Mouse (Mus musculus): Measurements from ENCODE around the gene Slc44a4.
"Not testable (repeated sequence)": the region's sequence is repeated elsewhere in the genome, so short reads cannot be mapped to it uniquely, and the experiment has no call there.

Gene Slc44a4

DNA sequence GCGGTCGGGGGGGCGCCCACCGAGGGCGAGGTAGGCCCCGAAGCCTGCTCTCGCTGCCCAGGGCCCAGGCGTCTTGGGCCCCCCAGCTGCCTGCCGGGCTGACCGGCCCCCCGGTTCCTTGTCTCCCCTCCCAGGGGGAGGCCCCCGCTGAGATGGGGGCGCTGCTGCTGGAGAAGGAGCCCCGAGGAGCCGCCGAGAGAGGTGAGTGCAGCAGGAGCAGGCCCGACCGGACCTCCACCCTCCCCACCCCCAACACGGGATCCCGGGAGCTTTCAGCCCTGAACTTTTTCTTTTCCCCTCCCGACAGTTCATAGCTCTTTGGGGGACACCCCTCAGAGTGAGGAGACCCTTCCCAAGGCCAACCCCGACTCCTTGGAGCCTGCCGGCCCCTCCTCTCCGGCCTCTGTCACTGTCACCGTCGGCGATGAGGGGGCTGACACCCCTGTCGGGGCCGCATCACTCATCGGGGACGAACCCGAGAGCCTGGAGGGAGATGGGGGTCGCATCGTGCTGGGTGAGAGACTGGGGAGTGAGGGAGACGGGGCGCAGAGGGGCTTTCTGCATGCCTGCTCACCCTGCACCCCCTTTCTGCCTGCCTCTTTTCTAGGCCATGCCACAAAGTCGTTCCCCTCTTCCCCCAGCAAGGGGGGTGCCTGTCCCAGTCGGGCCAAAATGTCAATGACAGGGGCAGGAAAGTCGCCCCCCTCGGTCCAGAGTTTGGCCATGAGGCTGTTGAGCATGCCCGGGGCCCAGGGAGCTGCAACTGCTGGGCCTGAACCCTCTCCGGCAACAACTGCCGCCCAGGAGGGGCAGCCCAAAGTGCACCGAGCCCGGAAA is 15.0 kb upstream of the Slc44a4 start:
- DNase-seq (ENCODE audit: low read depth): peak; percentile 53

DNA sequence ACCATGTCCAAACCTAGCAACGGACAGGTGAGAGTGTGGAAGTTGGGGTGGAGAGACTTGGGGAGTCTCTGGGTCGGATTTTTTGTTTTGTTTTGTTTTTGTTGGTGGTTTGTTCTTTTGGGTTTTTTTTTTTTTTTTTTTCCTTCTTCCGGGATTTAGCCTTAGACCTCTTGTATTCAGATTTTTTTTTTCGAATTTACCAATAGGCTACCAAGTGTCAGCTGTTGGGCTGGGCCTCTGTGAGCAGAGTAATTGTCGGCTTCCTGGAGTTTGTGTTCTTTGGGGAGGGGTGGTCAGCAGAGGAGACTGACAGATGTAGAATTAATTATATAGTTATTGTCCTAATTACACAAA is 14.4 kb upstream of the Slc44a4 start:
- peak; percentile 73 for DNase-seq (ENCODE audit: low read depth)

DNA sequence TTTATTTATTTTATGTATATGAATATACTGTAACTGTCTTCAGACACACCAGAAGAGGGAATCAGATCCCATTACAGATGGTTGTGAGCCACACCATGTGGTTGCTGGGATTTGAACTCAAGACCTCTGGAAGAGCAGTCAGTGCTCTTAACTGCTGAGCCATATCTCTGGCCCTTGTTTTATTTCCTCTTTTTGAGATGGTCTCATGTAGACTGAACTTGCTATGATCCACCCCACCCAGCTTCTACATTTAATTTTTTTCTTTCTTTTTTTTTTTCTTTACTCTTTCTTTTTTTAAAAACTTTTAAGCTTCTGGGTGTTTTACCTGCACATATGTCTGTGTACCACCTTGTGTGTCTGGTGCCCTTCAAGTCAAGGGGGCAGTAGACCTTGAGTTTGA is 13.4 kb upstream of the Slc44a4 start:
- DNase-seq (ENCODE audit: low read depth): not testable (repeated sequence)

DNA sequence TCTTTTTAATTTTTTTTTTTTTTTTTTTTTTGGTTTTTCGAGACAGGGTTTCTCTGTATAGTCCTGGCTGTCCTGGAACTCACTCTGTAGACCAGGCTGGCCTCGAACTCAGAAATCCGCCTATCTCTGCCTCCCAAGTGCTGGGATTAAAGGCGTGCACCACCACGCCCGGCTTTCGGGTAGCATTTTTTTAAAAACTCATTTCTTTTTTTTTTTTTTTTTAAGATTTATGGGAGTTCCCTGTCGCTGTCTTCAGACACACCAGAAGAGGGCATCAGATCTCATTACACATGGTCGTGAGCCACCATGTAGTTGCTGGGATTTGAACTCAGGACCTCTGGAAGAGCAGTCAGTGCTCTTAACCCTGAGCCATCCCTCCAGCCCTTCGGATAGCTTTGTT is 12.3 kb upstream of the Slc44a4 start:
- not testable (repeated sequence) for DNase-seq (ENCODE audit: low read depth)

DNA sequence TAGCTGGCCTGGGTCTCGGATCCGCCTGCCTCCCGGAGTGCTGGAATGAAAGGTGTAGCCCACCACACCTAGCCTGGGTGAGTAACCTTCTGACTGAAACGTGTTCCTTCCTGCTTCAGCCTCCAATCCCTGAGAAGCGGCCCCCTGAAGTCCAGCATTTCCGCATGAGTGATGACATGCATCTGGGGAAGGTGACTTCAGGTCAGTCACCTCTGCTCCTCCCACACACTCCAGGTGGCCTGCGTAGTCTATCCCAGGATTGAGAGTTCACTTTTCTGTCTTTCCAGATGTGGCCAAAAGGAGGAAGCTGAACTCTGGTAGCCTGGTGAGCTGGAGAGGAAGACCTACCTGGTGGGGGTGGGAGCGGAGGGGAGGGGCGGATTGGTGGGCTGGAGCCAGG is 11.4 kb upstream of the Slc44a4 start:
- no peak for DNase-seq (ENCODE audit: low read depth)

DNA sequence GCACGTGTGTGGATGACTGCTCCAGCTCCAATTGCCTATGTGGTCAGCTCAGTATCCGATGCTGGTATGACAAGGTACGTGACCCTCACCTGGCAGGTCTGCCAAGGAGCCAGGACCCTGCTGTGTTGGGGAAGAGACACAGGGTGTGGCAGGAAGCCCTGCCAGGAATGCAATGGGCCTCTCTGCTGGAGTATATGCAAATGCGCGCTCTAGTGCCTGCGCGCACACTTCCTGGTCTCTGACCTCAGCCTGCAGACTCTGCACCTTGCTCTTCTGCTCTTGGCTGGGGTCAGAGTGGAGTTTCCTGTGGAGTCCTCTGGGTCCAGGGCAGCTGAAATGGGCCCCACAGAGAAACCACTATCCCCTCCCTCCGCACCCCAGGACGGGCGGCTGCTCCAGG is 3.3 kb upstream of the Slc44a4 start:
- no peak for DNase-seq (ENCODE audit: low read depth)

DNA sequence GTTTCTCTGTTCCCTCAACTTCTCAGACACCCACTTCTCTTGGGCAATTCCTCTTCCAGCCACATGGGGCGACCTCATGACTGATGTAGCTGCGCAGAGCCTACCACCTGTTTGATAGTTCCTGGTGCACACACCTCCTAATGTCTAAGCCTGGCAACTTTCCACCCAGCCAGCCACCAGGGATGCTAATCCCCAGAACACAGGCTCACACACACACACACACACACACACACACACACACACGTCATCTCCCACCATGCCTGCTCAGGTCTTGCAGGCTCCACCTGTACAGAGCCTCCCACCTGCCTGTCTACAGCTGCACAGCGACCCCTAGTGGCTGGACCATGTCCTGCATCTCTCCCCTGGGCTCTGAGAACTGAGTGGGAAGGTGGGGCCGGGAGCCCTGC is 2.3 kb upstream of the Slc44a4 start:
- peak; percentile 83 for DNase-seq (ENCODE audit: low read depth)

DNA sequence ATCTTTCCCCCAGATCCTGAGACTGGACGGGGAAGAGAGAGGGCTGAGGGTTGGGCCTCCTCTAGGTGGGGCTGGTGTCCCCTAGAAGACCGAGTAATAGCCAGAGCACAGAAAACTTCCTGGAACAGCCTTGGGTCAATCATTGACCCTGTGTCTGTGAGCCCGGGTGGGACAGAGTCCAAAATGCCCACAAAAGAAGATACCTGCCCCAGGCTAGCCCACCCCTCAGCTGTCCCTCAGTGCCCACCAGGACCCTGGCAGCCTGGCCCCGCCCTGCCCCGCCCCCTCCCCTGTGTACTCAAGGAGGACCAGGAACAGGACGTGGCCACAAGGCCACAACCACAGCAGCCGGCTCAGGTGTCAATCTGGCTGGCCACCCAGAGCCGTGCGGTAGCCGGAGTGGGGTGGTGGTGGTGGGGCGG is 1.2 kb downstream of the Slc44a4 start:
- DNase-seq (ENCODE audit: low read depth): peak; percentile 68

DNA sequence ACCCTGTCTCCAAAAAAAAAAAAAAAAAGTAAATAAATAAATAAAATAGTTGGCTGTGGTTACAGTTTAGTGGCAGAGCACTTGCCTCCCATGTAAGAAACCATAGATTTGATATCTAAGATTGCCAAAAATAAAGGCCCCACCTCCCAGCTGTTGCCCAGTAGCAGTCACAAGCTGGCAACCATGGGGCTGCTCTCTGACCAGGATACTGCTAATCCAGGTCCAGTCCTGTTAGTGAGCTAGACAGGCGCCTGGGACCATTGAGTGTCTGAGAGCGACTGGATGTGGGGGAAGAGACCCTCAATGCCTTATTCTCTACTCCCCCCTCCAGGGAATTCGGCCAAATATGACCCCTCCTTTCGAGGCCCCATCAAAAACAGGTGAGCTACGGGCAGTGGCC is 2.0 kb downstream of the Slc44a4 start:
- peak; percentile 29 for DNase-seq (ENCODE audit: low read depth)

DNA sequence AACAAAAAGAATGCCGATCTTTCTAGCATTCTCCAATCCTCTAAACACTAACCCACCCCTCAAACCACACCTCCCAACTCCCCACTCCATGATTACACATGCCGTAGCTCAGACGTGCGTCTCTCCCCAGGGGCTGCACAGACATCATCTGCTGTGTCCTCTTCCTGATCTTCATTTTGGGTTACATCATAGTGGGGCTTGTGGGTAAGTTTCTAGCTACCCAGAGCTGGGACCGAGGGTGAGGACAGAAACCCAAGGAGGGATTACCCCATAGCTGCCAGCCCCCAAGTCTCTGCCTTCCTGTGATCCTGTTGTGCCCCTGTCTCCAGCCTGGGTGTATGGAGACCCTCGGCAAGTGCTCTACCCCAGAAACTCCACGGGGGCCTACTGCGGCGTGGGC is 2.9 kb downstream of the Slc44a4 start:
- no peak for DNase-seq (ENCODE audit: low read depth)

DNA sequence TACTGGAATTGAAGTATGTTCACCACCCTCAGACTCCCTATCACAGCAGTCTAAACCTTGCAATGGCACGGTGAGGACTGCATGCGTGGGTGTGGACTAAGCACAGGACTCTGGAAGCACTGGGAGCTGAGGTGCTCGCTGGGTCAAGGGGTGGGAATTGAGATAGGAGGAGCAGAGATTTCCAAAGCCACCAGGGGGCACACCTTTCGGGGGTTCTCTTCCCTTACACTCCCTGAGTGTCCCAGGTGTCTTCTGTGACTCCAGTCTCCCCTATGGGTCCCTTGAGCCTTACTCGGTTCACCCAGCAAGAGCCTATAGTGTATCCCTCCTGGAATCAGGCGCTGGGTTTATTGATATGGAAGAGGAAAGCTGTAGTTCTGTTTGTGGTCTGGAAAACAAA is 8.7 kb downstream of the Slc44a4 start:
- DNase-seq (ENCODE audit: low read depth): peak; percentile 45

DNA sequence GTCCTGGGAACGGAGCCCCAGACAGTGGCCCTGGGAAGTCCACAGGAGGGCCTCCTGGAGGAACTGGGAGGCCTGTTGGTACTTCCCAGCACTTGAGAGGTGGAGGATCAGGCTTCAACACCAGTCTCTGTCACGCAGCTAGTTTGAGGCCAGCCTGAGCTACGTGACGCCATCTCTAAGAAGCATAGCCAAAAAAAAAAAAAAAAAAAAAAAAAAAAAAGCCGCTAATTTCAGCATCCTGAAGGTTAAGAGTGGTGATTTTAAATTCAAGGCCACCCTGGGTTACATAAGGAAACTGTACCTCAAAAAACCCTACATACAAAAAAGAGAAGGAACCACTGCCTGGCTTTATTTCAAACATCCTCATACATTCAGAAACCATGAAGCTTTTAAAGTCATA is 10.0 kb downstream of the Slc44a4 start:
- no peak for DNase-seq (ENCODE audit: low read depth)

DNA sequence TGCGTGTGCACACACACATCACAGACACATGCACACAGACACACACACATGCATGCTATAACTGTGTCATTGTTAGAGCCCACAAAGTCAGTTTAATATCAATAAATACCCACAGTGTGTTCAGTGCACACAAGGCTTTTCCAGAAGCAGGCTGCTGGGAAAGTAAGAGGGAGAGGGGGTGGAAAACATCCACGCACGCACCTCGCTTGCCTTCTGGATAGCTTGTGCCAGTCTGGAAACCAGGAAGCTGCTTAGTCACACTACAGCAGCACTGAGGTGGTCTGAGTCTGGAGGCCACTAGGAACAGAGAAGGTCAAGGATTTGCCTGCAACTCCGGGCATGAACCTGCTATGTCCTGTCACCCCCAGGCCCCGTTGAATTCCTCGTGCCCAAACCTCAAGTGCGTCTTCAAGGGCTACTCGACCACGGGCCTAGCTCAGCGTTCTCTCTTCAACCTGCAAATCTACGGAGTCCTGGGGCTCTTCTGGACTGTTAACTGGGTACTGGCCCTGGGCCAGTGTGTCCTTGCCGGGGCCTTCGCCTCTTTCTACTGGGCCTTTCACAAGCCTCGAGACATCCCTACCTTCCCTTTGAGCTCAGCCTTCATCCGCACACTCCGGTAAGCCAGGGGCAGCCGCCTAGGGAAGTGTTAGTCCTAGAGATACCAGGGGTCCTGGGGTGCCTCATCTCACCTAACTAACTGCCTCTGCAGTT is 13.2 kb downstream of the Slc44a4 start:
- DNase-seq (ENCODE audit: low read depth): no peak

DNA sequence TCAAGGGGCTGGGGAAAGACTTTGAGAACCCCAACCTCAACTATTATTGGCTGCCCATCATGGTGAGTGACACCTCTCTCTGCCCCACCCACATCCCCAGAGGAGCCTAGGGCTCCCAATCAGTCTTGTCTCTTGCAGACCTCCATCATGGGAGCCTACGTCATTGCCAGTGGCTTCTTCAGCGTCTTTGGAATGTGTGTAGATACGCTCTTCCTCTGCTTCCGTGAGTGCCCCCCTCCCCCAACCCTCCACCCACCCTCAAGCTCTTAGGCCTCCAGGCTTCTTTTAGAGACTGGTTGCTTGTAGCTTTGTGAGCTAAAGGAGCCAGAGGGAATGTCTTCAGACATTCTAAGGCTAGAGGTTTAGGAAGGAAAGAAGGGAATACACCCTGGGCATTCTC is 14.6 kb downstream of the Slc44a4 start:
- no peak for DNase-seq (ENCODE audit: low read depth)

DNA sequence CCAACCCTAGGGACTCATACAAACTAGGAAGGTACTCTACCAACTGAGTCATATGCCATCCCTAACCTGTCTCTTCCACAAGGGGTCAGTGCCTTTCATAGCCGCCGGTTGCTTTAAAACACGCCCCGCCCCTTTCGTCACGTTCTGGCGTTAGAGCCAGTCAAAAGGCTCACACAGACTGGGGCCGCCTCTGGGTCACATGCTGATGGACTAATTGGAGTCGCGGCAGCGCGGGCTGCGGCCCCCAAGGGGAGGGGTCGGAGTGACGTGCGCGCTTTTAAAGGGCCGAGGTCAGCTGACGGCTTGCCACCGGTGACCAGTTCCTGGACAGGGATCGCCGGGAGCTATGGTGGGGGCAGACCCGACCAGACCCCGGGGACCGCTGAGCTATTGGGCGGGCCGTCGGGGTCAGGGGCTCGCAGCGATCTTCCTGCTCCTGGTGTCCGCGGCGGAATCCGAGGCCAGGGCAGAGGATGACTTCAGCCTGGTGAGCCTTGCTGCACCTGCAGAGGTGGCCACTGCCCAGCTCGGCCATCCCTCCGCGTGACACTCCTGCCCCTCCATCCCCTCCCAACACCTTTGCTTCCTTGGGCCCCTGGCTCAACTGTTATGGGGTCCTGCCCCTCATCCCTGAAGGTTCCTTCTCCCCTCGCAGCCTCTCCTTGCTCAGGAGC is 16.9 kb downstream of the Slc44a4 start, which contains the start of gene Neu1:
TSS of gene Neu1 (plus strand) at position 193 of the 674 bp plus-strand sequence.
- peak; percentile 99 for DNase-seq (ENCODE audit: low read depth)

DNA sequence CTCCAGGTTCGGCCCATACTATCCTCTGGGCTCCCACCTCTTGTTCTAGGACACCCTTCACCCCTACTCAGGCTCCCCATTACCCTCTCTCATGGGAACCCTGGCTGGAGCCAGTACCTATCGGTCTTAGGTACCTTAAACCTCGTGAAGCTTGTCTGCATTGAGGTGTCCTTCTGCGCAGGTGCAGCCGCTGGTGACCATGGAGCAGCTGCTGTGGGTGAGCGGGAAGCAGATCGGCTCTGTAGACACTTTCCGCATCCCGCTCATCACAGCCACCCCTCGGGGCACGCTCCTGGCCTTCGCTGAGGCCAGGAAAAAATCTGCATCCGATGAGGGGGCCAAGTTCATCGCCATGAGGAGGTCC is 17.5 kb downstream of the Slc44a4 start:
- no peak for DNase-seq (ENCODE audit: low read depth)

DNA sequence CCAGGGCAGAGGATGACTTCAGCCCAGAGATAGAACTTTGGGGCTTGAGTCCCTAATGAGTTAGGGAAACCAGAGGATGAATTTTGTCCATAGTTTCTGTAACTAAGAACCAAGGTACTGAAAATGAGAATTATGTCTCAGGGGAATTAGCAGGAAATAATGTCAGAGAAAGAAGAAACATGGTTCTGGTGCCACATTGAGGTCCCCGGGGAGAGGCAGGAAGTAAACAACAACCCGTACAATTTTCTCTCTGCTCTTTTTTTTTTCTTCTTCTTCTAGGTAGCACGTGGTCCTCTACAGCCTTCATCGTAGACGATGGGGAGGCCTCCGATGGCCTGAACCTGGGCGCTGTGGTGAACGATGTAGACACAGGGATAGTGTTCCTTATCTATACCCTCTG is 18.0 kb downstream of the Slc44a4 start:
- DNase-seq (ENCODE audit: low read depth): no peak

DNA sequence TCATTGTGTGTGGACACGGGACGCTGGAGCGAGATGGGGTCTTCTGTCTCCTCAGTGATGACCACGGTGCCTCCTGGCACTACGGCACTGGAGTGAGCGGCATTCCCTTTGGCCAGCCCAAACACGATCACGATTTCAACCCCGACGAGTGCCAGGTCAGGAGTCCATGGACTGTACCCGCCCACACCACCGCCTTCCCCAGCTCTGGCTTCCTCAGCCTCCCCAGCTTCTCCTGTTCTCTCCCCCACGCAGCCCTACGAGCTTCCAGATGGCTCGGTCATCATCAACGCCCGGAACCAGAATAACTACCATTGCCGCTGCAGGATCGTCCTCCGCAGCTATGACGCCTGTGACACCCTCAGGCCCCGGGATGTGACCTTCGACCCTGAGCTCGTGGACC is 19.8 kb downstream of the Slc44a4 start:
- DNase-seq (ENCODE audit: low read depth): no peak

DNA sequence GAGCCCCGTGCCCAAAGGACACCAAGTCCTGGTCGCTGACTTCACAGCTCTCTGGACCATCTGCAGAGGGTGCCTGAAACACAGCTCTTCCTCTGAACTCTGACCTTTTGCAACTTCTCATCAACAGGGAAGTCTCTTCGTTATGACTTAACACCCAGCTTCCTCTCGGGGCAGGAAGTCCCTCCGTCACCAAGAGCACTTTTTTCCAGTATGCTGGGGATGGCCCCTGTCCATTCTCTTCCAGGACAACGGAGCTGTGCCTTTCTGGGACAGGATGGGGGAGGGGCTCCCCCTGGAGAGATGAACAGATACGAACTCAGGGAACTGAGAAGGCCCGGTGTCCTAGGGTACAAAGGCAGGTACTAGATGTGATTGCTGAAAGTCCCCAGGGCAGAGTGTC is 20.6 kb downstream of the Slc44a4 start:
- DNase-seq (ENCODE audit: low read depth): no peak

DNA sequence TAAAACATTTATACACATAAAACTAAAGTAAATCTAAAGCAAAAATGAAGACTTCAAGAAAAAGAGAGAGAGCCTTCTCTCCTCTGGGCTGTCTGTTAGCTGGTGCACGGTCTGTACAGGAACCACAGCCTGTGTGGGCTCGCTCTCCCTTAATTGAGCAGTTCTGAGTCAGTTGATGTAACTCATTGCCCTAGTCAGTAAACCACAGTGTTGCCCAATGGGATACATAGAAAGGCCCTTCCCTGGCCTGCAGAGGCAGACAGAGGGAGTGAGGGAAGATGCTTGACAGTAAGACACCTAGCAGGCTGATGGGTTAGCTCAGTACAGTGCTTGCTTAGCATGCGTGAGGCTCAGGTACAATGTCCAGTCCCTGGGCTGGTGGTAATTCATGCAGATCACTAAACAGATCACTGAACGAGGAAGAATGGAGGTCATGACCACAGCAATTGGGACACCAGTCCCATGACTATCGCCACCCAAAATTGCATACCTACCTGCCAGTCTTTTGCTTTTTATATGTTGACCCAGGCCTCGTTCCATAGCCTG is 23.8 kb downstream of the Slc44a4 start:
- DNase-seq (ENCODE audit: low read depth): peak; percentile 53

DNA sequence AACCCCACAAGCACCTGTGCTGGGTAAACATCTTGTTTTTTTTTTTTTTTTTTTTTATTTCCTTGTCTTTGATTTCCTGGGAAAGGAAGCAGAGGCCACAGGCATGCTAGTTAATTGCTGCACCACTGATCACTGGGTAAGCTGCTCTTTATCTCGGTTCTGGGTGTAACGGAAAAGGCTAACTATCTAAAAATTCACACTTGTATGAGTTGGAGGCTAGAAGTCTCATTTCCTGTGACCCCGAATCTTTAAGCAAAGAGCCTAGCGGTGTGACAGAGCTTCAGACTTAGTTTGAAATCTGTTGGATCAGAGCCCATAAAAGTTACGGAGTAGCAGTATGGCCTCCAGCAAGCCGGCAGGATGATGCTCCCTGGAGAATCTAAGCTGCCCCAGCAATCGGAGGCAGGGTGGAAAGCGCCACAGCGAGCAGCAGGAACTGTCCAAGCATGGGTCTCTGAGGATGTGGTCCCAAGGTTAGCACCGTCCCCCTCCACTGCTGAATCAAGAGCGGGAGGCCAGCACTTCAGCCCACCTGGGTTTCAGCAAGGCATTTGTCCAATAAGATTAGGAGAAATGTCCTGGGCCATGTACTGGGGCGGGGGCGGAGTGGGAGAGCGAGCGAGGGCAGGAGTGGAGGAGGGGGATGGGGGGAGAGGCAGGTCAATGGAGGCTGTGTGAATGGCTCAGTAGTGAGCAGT is 27.2 kb downstream of the Slc44a4 start:
- DNase-seq (ENCODE audit: low read depth): no peak
